In genomic region chr3:148729242-148729680, GRCm38 (mm10) we compare ENCODE assay signal across 8 mouse cellular contexts.
DNase-seq lines count a peak whose midpoint lies in the region; ATAC-seq lines count a peak whose summit lies in the region.

No protein-coding gene starts in this region.

- no peak overlapping the region for H3K4me3 ChIP-seq in hindbrain, embryonic 15.5 days
- H3K4me3 ChIP-seq in hindbrain, embryonic 12.5 days, result no peak overlapping the region
- no peak overlapping the region for H3K4me3 ChIP-seq in liver, embryonic 13.5 days (replicated peaks)
- no peak overlapping the region for H3K4me3 ChIP-seq in forebrain, embryonic 10.5 days

- H3K4me1 ChIP-seq in hindbrain, embryonic 15.5 days (replicated peaks), result peaks cover 4% of the 10 kb centered on the region
- peaks cover 9% of the 10 kb centered on the region; the same call in 1 of the 2 replicates for H3K4me1 ChIP-seq in hindbrain, embryonic 12.5 days
- H3K4me1 ChIP-seq in liver, embryonic 13.5 days (replicated peaks), result no peaks in the 10 kb centered on the region
- H3K4me1 ChIP-seq in forebrain, embryonic 10.5 days, result peaks cover 20% of the 10 kb centered on the region

- no peak overlapping the region for H3K9ac ChIP-seq in hindbrain, embryonic 15.5 days
- no peak overlapping the region for H3K9ac ChIP-seq in hindbrain, embryonic 12.5 days
- no peak overlapping the region for H3K9ac ChIP-seq in liver, embryonic 13.5 days

- ATAC-seq in hindbrain, embryonic 15.5 days (ENCODE audit: low FRiP score, low read depth), result peak; percentile 71; the same call in 1 of the 2 replicates
- ATAC-seq in hindbrain, embryonic 12.5 days (ENCODE audit: low FRiP score), result no peak
- peak; percentile 51; the same call in 1 of the 2 replicates for ATAC-seq in liver, embryonic 13.5 days (ENCODE audit: low read depth)

- H3K27me3 ChIP-seq in hindbrain, embryonic 15.5 days, result no peaks in the 10 kb centered on the region
- H3K27me3 ChIP-seq in hindbrain, embryonic 12.5 days, result no peaks in the 10 kb centered on the region
- no peaks in the 10 kb centered on the region for H3K27me3 ChIP-seq in liver, embryonic 13.5 days
- H3K27me3 ChIP-seq in forebrain, embryonic 10.5 days (ENCODE audit: poor library complexity, severe bottlenecking), result 0 out of 2 replicates have a peak, but pooled peaks cover 5% of the 10 kb centered on the region

- no peak overlapping the region for H3K4me2 ChIP-seq in hindbrain, embryonic 15.5 days
- no peak overlapping the region for H3K4me2 ChIP-seq in hindbrain, embryonic 12.5 days (replicated peaks)
- H3K4me2 ChIP-seq in liver, embryonic 13.5 days, result no peak overlapping the region

- H3K36me3 ChIP-seq in hindbrain, embryonic 15.5 days, result no peaks in the 10 kb centered on the region
- no peaks in the 10 kb centered on the region for H3K36me3 ChIP-seq in hindbrain, embryonic 12.5 days
- H3K36me3 ChIP-seq in liver, embryonic 13.5 days, result no peaks in the 10 kb centered on the region
- no peaks in the 10 kb centered on the region for H3K36me3 ChIP-seq in forebrain, embryonic 10.5 days (replicated peaks)

- WGBS in hindbrain, embryonic 15.5 days, result 63% methylated on average over 7 of the region's 7 CpGs
- WGBS in hindbrain, embryonic 12.5 days, result 70% methylated on average over 7 of the region's 7 CpGs
- 16% methylated on average over 7 of the region's 7 CpGs for whole genome bisulfite sequencing in liver, embryonic 13.5 days (ENCODE audit: insufficient replicate concordance)
- WGBS in forebrain, embryonic 10.5 days, result 79% methylated on average over 7 of the region's 7 CpGs

- no peak overlapping the region for H3K27ac ChIP-seq in hindbrain, embryonic 15.5 days (replicated peaks)
- H3K27ac ChIP-seq in hindbrain, embryonic 12.5 days, result no peak overlapping the region
- no peak overlapping the region for H3K27ac ChIP-seq in liver, embryonic 13.5 days
- no peak overlapping the region for H3K27ac ChIP-seq in forebrain, embryonic 10.5 days

- H3K9me3 ChIP-seq in hindbrain, embryonic 15.5 days, result no peaks in the 10 kb centered on the region
- H3K9me3 ChIP-seq in hindbrain, embryonic 12.5 days (replicated peaks), result no peaks in the 10 kb centered on the region
- no peaks in the 10 kb centered on the region for H3K9me3 ChIP-seq in liver, embryonic 13.5 days (replicated peaks)
- 0 out of 2 replicates have a peak, but pooled peaks cover 5% of the 10 kb centered on the region for H3K9me3 ChIP-seq in forebrain, embryonic 10.5 days

- peak; percentile 9 for DNase-seq in heart, postnatal 4 days
- no peak for DNase-seq in liver, embryonic 13.5 days
- peak; percentile 44 for DNase-seq in retina, embryonic 14.5 days (ENCODE audit: low spot score)
- no peak for DNase-seq in layer of hippocampus, postnatal 36 days
- no peak for DNase-seq in frontal cortex, postnatal 14 days (ENCODE audit: low spot score in 2 of 2)
- no peak for DNase-seq in forebrain, embryonic 10.5 days (ENCODE audit: extremely low spot score, low spot score)

Comparison
In these comparisons a context has a peak if more than half of its experiments do, and no peak if none do; other contexts are left out.
1. DNase-seq: peak in heart, postnatal 4 days (single experiment) and retina, embryonic 14.5 days (single experiment); none in liver, embryonic 13.5 days (single experiment), layer of hippocampus, postnatal 36 days (0 of 2), frontal cortex, postnatal 14 days (0 of 2) and forebrain, embryonic 10.5 days (single experiment).